Mouse (Mus musculus): ENCODE results near the gene Polr3g. TPM values are rescaled to one million over a fixed set of nuclear protein-coding genes. Genes with fewer than 3 reads are reported as not detected.

The Polr3g gene
- polyA plus RNA-seq, 1 experiment from 2014 or later, result 18.9 TPM

DNA sequence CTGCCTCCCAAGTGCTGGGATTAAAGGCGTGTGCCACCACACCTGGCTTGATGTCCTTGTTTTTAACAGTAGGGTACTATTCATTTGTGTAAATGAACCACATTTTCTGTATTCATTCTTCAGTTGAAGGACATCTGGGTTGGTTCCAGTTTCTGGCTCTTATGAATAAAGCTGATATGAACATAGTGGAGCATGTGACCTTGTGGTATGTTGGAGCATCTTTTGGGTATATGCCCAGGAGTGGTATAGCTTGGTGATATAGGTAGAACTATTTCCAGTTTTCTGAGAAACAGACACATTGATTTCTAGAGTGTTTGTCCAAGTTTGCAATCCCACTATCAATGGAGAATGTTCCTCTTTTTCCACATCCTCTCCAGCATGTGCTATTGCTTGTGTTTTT, 3.1 kb upstream of the Polr3g start:
- 84% methylated on average over 1 of the region's 1 CpGs for WGBS
- H3K4me1 ChIP-seq, result peaks cover 22% of the 10 kb centered on the region
- H3K27me3 ChIP-seq, result no peaks in the 10 kb centered on the region
- no peak for ATAC-seq (ENCODE audit: low FRiP score, low read depth)
- no peak overlapping the region for H3K9ac ChIP-seq
- no peak overlapping the region for H3K4me2 ChIP-seq (replicated peaks)
- H3K9me3 ChIP-seq, result no peaks in the 10 kb centered on the region
- H3K27ac ChIP-seq, result no peak overlapping the region
- H3K4me3 ChIP-seq, result no peak overlapping the region
- no peaks in the 10 kb centered on the region for H3K36me3 ChIP-seq

DNA sequence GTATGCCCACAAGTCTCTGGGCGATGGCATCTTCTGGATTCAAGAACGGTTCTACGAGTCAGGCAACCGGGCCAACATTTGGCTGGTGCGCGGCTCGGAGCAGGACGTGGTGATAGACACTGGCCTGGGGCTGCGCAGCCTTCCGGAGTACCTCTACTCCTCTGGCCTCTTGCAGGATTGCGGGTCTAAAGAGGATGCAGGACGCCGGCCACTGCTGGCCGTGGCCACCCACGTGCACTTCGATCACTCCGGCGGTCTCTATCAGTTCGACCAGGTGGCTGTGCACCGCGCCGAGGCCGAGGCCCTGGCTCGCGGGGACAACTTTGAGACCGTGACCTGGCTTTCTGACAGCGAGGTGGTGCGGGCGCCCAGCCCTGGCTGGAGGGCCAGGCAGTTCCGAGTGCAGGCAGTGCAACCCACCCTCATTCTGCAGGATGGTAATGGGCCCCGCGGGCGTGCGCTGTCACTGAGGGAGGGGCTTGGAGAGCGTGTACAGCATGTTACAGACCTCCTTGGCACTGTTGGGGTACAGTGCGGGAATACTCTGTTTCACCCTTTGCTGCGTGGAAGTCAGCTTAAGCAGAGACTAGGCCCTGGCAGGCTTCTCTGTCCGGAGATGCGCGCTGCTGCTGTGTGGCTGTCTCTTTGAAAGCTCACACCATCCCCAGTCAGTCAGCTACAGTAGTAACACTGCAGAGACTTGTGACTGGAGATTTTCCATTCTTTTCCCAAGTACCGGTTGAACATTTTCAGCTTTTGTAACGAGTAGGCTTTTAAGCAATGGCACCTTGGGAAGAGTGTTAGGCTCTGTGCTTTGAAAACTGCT, 946 bp upstream of the Polr3g start:
- H3K4me3 ChIP-seq, result peak overlapping the region; percentile 82
- peaks cover 22% of the 10 kb centered on the region for H3K4me1 ChIP-seq
- H3K27ac ChIP-seq, result peak overlapping the region; percentile 84
- H3K9me3 ChIP-seq, result no peaks in the 10 kb centered on the region
- peak overlapping the region; percentile 99 for H3K4me2 ChIP-seq (replicated peaks)
- peak overlapping the region; percentile 78 for H3K9ac ChIP-seq
- peak; percentile 10 for ATAC-seq (ENCODE audit: low FRiP score, low read depth)
- H3K36me3 ChIP-seq, result no peaks in the 10 kb centered on the region
- WGBS, result under 1% methylated on average over 42 of the region's 42 CpGs
- no peaks in the 10 kb centered on the region for H3K27me3 ChIP-seq

- Histone ChIP-seq H3K9me3 (no peaks in the 10 kb centered on the region), H3K9ac (peak overlapping the region; percentile 78), H3K4me3 (peak overlapping the region; percentile 82), H3K27ac (no peak overlapping the region), H3K27me3 (no peaks in the 10 kb centered on the region), H3K36me3 (no peaks in the 10 kb centered on the region), H3K4me1 (peaks cover 22% of the 10 kb centered on the region), H3K4me2 (replicated peaks) (peak overlapping the region; percentile 99)
- ATAC-seq (ENCODE audit: low FRiP score, low read depth), result no peak
- 2% methylated on average over 7 of the region's 7 CpGs for WGBS
These were observed 547 bp downstream of the Polr3g start for GRCm38 (mm10) chr13:81710266-81710665.

DNA sequence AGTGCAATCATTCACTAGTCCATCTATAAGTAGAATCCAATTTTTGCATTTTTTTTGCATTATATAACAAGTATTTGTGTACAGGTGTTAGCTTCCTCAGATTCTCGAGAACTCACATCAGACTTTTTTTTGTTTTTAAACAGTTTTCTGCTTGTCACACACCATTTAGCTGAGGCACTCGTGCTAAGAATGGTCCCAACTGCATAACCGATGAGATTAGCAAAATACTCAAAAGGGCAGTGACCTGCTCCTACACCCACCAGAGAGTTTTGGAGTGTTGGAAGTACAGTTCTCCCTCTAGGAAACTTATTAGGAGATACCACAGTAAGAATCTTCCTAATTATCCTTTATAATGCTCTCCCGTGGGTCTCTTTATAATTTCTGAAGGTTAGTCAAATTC, 1.0 kb downstream of the Polr3g start:
- Histone ChIP-seq H3K9ac (peak overlapping the region; percentile 78), H3K27me3 (no peaks in the 10 kb centered on the region), H3K4me2 (replicated peaks) (peak overlapping the region; percentile 99), H3K4me1 (peaks cover 22% of the 10 kb centered on the region), H3K36me3 (no peaks in the 10 kb centered on the region), H3K4me3 (peak overlapping the region; percentile 82), H3K9me3 (no peaks in the 10 kb centered on the region), H3K27ac (no peak overlapping the region)
- ATAC-seq (ENCODE audit: low FRiP score, low read depth), result no peak
- 49% methylated on average over 4 of the region's 4 CpGs for WGBS

GRCm38 (mm10) chr13:81706311-81706710, 4.5 kb downstream of the Polr3g start:
- Histone ChIP-seq H3K9me3 (no peaks in the 10 kb centered on the region), H3K9ac (no peak overlapping the region), H3K27ac (no peak overlapping the region), H3K36me3 (no peaks in the 10 kb centered on the region), H3K4me1 (peaks cover 20% of the 10 kb centered on the region), H3K27me3 (no peaks in the 10 kb centered on the region), H3K4me3 (no peak overlapping the region), H3K4me2 (replicated peaks) (no peak overlapping the region)
- 90% methylated on average over 5 of the region's 5 CpGs for WGBS
- ATAC-seq (ENCODE audit: low FRiP score, low read depth), result no peak

GRCm38 (mm10) chr13:81703621-81704020, 7.2 kb downstream of the Polr3g start:
- ATAC-seq (ENCODE audit: low FRiP score, low read depth), result no peak
- Histone ChIP-seq H3K27ac (no peak overlapping the region), H3K4me2 (replicated peaks) (no peak overlapping the region), H3K4me3 (no peak overlapping the region), H3K4me1 (peaks cover 8% of the 10 kb centered on the region; the same call in 1 of the 2 replicates), H3K9me3 (no peaks in the 10 kb centered on the region), H3K36me3 (no peaks in the 10 kb centered on the region), H3K27me3 (no peaks in the 10 kb centered on the region), H3K9ac (no peak overlapping the region)
- WGBS, result 82% methylated on average over 9 of the region's 9 CpGs

GRCm38 (mm10) chr13:81703148-81703547, 7.7 kb downstream of the Polr3g start:
- H3K9me3 ChIP-seq, result no peaks in the 10 kb centered on the region
- no peak overlapping the region for H3K4me2 ChIP-seq (replicated peaks)
- H3K36me3 ChIP-seq, result no peaks in the 10 kb centered on the region
- no peaks in the 10 kb centered on the region for H3K27me3 ChIP-seq
- no peak overlapping the region for H3K9ac ChIP-seq
- H3K4me1 ChIP-seq, result peaks cover 8% of the 10 kb centered on the region; the same call in 1 of the 2 replicates
- WGBS, result 78% methylated on average over 7 of the region's 7 CpGs
- no peak for ATAC-seq (ENCODE audit: low FRiP score, low read depth)
- no peak overlapping the region for H3K27ac ChIP-seq
- no peak overlapping the region for H3K4me3 ChIP-seq

- H3K27ac ChIP-seq, result no peak overlapping the region
- no peaks in the 10 kb centered on the region for H3K4me1 ChIP-seq
- ATAC-seq (ENCODE audit: low FRiP score, low read depth), result no peak
- H3K27me3 ChIP-seq, result no peaks in the 10 kb centered on the region
- H3K9ac ChIP-seq, result no peak overlapping the region
- no peak overlapping the region for H3K4me3 ChIP-seq
- 94% methylated on average over 12 of the region's 12 CpGs for WGBS
- no peak overlapping the region for H3K4me2 ChIP-seq (replicated peaks)
- peaks cover 10% of the 10 kb centered on the region for H3K36me3 ChIP-seq
- no peaks in the 10 kb centered on the region for H3K9me3 ChIP-seq
These were observed 16.4 kb downstream of the Polr3g start for GRCm38 (mm10) chr13:81694446-81694845.

DNA sequence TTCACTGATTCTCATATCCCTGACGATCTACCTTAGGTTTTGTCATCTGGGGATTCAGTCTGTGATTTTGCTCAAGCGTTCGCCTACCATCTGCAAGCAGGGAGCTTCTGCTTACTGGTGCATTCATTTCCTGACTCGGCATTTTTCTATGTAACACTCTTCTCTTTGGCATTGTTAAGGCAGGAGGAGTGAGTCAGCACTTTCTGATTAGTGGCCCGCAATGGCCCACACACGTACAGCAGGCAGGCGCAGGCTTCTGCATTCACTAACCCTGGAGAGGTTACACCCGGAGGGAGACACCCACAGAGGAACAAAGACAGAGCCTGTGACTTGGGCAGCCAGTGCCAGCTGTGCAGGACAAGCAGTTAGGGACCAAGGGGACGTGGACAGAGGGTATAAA, 19.2 kb downstream of the Polr3g start:
- Histone ChIP-seq H3K27me3 (no peaks in the 10 kb centered on the region), H3K36me3 (peaks cover 5% of the 10 kb centered on the region), H3K27ac (no peak overlapping the region), H3K4me1 (no peaks in the 10 kb centered on the region), H3K9ac (no peak overlapping the region), H3K4me2 (replicated peaks) (no peak overlapping the region), H3K9me3 (no peaks in the 10 kb centered on the region), H3K4me3 (no peak overlapping the region)
- WGBS, result 72% methylated on average over 9 of the region's 9 CpGs
- ATAC-seq (ENCODE audit: low FRiP score, low read depth), result no peak

DNA sequence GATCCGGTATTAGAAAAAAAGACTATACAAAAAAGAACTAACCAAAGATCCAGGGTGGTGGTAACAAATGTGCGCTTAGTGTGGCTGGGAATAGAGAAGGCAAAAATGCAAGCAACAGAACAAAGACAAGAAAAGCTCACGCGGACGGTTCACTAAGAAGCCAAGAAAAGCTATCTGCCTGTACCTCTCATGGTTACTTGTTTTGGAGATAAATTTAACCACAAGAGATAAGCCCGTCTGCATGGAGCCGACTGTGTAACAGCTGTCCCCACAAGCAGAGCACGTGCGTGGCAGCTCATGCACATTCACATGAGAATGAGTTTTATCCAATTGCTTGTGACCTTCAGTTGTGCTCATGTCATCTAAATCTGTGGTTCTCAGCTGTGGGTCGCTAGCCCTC, 20.3 kb downstream of the Polr3g start:
- no peak overlapping the region for H3K9ac ChIP-seq
- no peak overlapping the region for H3K4me3 ChIP-seq
- H3K4me1 ChIP-seq, result no peaks in the 10 kb centered on the region
- no peak overlapping the region for H3K27ac ChIP-seq
- H3K27me3 ChIP-seq, result no peaks in the 10 kb centered on the region
- ATAC-seq (ENCODE audit: low FRiP score, low read depth), result no peak; the same call in 1 of the 2 replicates
- peaks cover 5% of the 10 kb centered on the region for H3K36me3 ChIP-seq
- 85% methylated on average over 10 of the region's 10 CpGs for WGBS
- H3K4me2 ChIP-seq (replicated peaks), result no peak overlapping the region
- H3K9me3 ChIP-seq, result no peaks in the 10 kb centered on the region

DNA sequence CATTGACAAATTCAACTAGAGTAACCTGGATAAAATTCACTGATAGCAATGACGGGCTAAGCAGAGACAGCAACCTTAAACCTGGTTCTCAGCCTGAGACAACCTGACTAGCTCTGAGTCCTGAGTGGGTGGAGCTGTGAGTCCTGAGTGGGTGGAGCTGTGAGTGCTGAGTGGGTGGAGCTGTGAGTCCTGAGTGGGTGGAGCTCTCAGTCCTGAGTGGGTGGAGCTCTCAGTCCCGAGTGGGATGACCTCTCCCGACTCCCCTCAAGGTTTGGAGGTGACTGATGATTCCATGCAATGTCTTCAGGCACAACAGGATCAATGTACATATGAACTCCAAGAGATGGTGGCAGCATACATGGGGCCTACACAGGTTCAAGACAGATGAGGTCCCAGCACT, 21.2 kb downstream of the Polr3g start:
- Histone ChIP-seq H3K4me1 (no peaks in the 10 kb centered on the region), H3K9me3 (no peaks in the 10 kb centered on the region), H3K9ac (no peak overlapping the region), H3K4me3 (no peak overlapping the region), H3K27ac (no peak overlapping the region), H3K27me3 (no peaks in the 10 kb centered on the region), H3K36me3 (peaks cover 5% of the 10 kb centered on the region), H3K4me2 (replicated peaks) (no peak overlapping the region)
- WGBS, result 83% methylated on average over 3 of the region's 3 CpGs
- no peak for ATAC-seq (ENCODE audit: low FRiP score, low read depth)

GRCm38 (mm10) chr13:81684884-81685283, 25.9 kb downstream of the Polr3g start:
- H3K4me1 ChIP-seq, result no peaks in the 10 kb centered on the region
- ATAC-seq (ENCODE audit: low FRiP score, low read depth), result no peak
- 86% methylated on average over 3 of the region's 3 CpGs for WGBS
- H3K27me3 ChIP-seq, result no peaks in the 10 kb centered on the region
- H3K9ac ChIP-seq, result no peak overlapping the region
- no peak overlapping the region for H3K4me2 ChIP-seq (replicated peaks)
- H3K4me3 ChIP-seq, result no peak overlapping the region
- H3K36me3 ChIP-seq, result peaks cover 14% of the 10 kb centered on the region
- no peak overlapping the region for H3K27ac ChIP-seq
- H3K9me3 ChIP-seq, result no peaks in the 10 kb centered on the region

GRCm38 (mm10) chr13:81684258-81684657, 26.6 kb downstream of the Polr3g start:
- Histone ChIP-seq H3K27ac (no peak overlapping the region), H3K27me3 (no peaks in the 10 kb centered on the region), H3K9ac (no peak overlapping the region), H3K4me2 (replicated peaks) (no peak overlapping the region), H3K9me3 (no peaks in the 10 kb centered on the region), H3K4me1 (no peaks in the 10 kb centered on the region), H3K4me3 (no peak overlapping the region), H3K36me3 (peaks cover 9% of the 10 kb centered on the region; the same call in 1 of the 2 replicates)
- WGBS, result 82% methylated on average over 5 of the region's 5 CpGs
- no peak for ATAC-seq (ENCODE audit: low FRiP score, low read depth)

Measured in limb, embryonic 13.5 days (tissue).